In the genomic region with DNA sequence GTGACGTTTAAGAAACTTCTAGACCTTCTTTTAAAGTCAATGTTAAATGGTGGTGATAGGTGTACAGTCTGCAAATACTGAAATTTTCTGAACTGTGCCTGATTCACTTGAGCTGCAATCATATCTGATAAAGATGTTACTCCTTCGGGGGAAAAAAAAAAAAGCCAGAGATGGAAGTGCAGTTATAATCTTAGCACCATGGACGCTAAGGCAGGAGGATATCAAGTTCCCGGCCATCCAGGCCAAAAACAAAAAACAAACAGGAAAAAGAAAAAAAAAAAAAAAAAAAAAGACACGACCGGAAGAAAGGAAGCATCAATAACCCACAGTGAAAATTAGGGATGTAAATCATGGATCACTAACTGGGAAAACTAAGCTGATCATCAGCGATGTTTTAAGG, we compare ENCODE assay signal across 8 mouse cellular contexts. TPM values are rescaled to one million over a fixed set of nuclear protein-coding genes. Genes with fewer than 3 reads are reported as not detected.
DNase-seq lines count a peak whose midpoint lies in the region; ATAC-seq and TF ChIP-seq lines count a peak whose summit lies in the region.

No protein-coding gene starts in this region.

- 13% methylated on average over 7 of the region's 7 CpGs for WGBS in heart, embryonic 12.5 days
- WGBS in forebrain, embryonic 15.5 days, result 27% methylated on average over 7 of the region's 7 CpGs
- 10% methylated on average over 7 of the region's 7 CpGs for WGBS in liver, embryonic 15.5 days (ENCODE audit: insufficient replicate concordance)

- no peaks in the 10 kb centered on the region for H3K27me3 ChIP-seq in heart, embryonic 12.5 days (replicated peaks)
- H3K27me3 ChIP-seq in E14TG2a.4 (ENCODE audit: insufficient read depth, low read length), result no peaks in the 10 kb centered on the region
- H3K27me3 ChIP-seq in forebrain, embryonic 15.5 days, result no peaks in the 10 kb centered on the region
- H3K27me3 ChIP-seq in liver, embryonic 15.5 days, result no peaks in the 10 kb centered on the region

- H3K36me3 ChIP-seq in heart, embryonic 12.5 days, result peaks cover 9% of the 10 kb centered on the region; the same call in 1 of the 2 replicates
- H3K36me3 ChIP-seq in E14TG2a.4 (ENCODE audit: insufficient read depth, low read length), result peaks cover 49% of the 10 kb centered on the region
- no peaks in the 10 kb centered on the region for H3K36me3 ChIP-seq in forebrain, embryonic 15.5 days
- H3K36me3 ChIP-seq in liver, embryonic 15.5 days (replicated peaks), result 0 out of 2 replicates have a peak, but pooled peaks cover 4% of the 10 kb centered on the region

- peak overlapping the region; percentile 99 for H3K9ac ChIP-seq in heart, embryonic 12.5 days
- peak overlapping the region; percentile 76; the same call in 1 of the 2 replicates for H3K9ac ChIP-seq in forebrain, embryonic 15.5 days (replicated peaks)
- peak overlapping the region; percentile 96 for H3K9ac ChIP-seq in liver, embryonic 15.5 days

- peak overlapping the region; percentile 97; the same call in 1 of the 2 replicates for H3K27ac ChIP-seq in heart, embryonic 12.5 days (ENCODE audit: poor library complexity, severe bottlenecking)
- no peak overlapping the region for H3K27ac ChIP-seq in forebrain, embryonic 15.5 days (replicated peaks)
- peak overlapping the region; percentile 100 for H3K27ac ChIP-seq in liver, embryonic 15.5 days (replicated peaks)

- peak overlapping the region; percentile 92 for H3K4me3 ChIP-seq in heart, embryonic 12.5 days
- peak overlapping the region; percentile 94 for H3K4me3 ChIP-seq in E14TG2a.4 (replicated peaks; ENCODE audit: low read length)
- peak overlapping the region; percentile 70 for H3K4me3 ChIP-seq in forebrain, embryonic 15.5 days
- H3K4me3 ChIP-seq in liver, embryonic 15.5 days (replicated peaks), result peak overlapping the region; percentile 90

- no peak for DNase-seq in heart, adult 18-20 months
- no peak for DNase-seq in thymus, postnatal 0 days (ENCODE audit: low spot score)
- no peak for DNase-seq in left cerebral cortex, adult 11 months (ENCODE audit: low spot score)
- no peak for DNase-seq in cerebellum, adult 8-10 months

- no peak for TF ChIP-seq CTCF in E14TG2a.4 (conservative IDR thresholded peaks at IDR 0.05; ENCODE audit: low read length)

- H3K9me3 ChIP-seq in heart, embryonic 12.5 days (replicated peaks), result no peaks in the 10 kb centered on the region
- H3K9me3 ChIP-seq in E14TG2a.4 (ENCODE audit: low read length), result no peaks in the 10 kb centered on the region
- H3K9me3 ChIP-seq in forebrain, embryonic 15.5 days, result no peaks in the 10 kb centered on the region
- no peaks in the 10 kb centered on the region for H3K9me3 ChIP-seq in liver, embryonic 15.5 days (replicated peaks)

- peak overlapping the region; percentile 77 for H3K4me2 ChIP-seq in heart, embryonic 12.5 days
- H3K4me2 ChIP-seq in forebrain, embryonic 15.5 days (replicated peaks), result peak overlapping the region; percentile 74
- peak overlapping the region; percentile 92 for H3K4me2 ChIP-seq in liver, embryonic 15.5 days

- peaks cover 26% of the 10 kb centered on the region for H3K4me1 ChIP-seq in heart, embryonic 12.5 days (replicated peaks)
- peaks cover 59% of the 10 kb centered on the region for H3K4me1 ChIP-seq in E14TG2a.4 (replicated peaks; ENCODE audit: low read depth, low read length)
- peaks cover 24% of the 10 kb centered on the region for H3K4me1 ChIP-seq in forebrain, embryonic 15.5 days
- peaks cover 37% of the 10 kb centered on the region for H3K4me1 ChIP-seq in liver, embryonic 15.5 days (replicated peaks)

- ATAC-seq in heart, embryonic 12.5 days (ENCODE audit: insufficient number of reproducible peaks, low FRiP score), result no peak
- ATAC-seq in forebrain, embryonic 15.5 days (replicated peaks), result no peak
- ATAC-seq in liver, embryonic 15.5 days (ENCODE audit: insufficient read depth), result no peak

RNA-seq across cellular contexts. Expression of a gene that starts 1.3 kb away (rescaled TPM):
- polyA plus RNA-seq in heart, embryonic 12.5 days (2016; fragmentation: Nextera tagmentation; extraction: Ambion mirVana), result 3.8 and 4.0 TPM in 2 replicates
- 10 to 100 TPM in 1 of 2 experiments, 1 to 10 TPM in 1; 9.9 to 10.7 TPM for total RNA-seq in heart, adult 18-20 months (2021)
- polyA plus RNA-seq in forebrain, embryonic 15.5 days (2015; fragmentation: Nextera tagmentation; extraction: Ambion mirVana), result 3.4 TPM in 2 replicates
- polyA plus RNA-seq in liver, embryonic 15.5 days (2015; fragmentation: Nextera tagmentation; extraction: Ambion mirVana), result 1.4 and 1.6 TPM in 2 replicates
- 4.7 and 5.3 TPM in 2 replicates for polyA plus RNA-seq in thymus, postnatal 0 days (2015; fragmentation: Nextera tagmentation; extraction: Ambion mirVana)
